Mouse (Mus musculus): Measurements from ENCODE around the gene Atp1a3.

DNA sequence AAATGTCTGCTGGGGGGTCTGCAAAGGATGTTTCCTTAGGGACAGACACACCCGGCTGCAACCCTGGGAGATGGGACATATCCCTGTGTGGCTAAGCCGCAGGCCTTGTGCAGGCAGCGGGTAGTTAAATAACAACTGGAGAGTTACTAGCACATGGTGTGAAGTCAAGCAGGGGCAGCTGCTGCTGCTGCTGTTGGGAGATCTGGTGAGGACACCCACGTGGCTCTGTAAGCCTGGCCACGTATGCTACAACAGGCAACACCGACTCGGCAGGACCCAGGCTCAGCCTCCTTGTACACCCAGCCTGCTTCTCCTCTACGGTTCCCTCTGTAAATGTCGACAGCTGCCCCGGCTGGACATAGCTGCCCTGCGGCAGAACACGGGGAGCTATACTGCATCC is 36.2 kb upstream of the Atp1a3 start:
- no peak for TF ChIP-seq POLR2A (IDR thresholded peaks at IDR 0.05; ENCODE audit: control insufficient read depth, extremely low read depth, insufficient read depth, low read length, poor library complexity)
- no peak for TF ChIP-seq CTCF (IDR thresholded peaks at IDR 0.05; ENCODE audit: borderline replicate concordance, control insufficient read depth, extremely low read depth, insufficient read depth, low read length, poor library complexity)
